Mouse (Mus musculus): ENCODE measurements around the gene Poc5.

- TF ChIP-seq CTCF (IDR thresholded peaks at IDR 0.05; ENCODE audit: insufficient read depth, low read depth, low read length) (no peak), POLR2A (IDR thresholded peaks at IDR 0.05; ENCODE audit: insufficient read depth, low read depth, low read length) (no peak)
Observed at GRCm38 (mm10) chr13:96401251-96401650, 13.2 kb downstream of the Poc5 start.

Data from olfactory bulb, adult 2 months (tissue).